ENCODE assay signal across 10 mouse cellular contexts in the genomic region with DNA sequence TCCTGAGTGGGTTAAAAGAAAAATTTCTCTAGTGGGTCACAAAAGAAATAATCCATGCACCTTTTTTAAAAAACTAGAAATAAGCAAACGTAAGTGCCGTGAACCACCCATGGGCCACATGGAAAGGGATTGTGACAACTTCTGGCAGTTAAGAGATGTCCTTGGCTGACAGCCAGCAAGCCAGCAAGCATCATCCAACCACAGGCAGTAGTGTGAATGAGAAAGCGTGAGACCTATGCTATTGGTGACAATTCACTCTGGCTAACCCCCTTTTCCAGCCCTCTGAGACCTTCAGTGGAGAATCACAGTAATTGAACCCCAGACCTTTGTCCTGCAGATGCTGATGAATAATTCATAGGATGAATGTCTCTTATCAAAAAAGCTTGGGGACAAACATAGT.
DNase-seq lines count a peak whose midpoint lies in the region; ATAC-seq lines count a peak whose summit lies in the region.
"Had no signal": no experiment of that assay in that cellular context is flagged by ENCODE, and none has a peak within 500 bp of the region (broad histone marks: within the 10 kb centered on the region; RNA-seq: fewer than 3 reads in every experiment).

No protein-coding gene starts in this region.

- H3K9me3 ChIP-seq in embryonic facial prominence, embryonic 14.5 days (ENCODE audit: control insufficient read depth, low read length) = no peaks in the 10 kb centered on the region
- no peaks in the 10 kb centered on the region for H3K9me3 ChIP-seq in embryonic facial prominence, embryonic 10.5 days
- H3K9me3 ChIP-seq: hindbrain, embryonic 15.5 days had no signal

- no peak for ATAC-seq in embryonic facial prominence, embryonic 14.5 days (ENCODE audit: low read depth)

- no peak overlapping the region for H3K27ac ChIP-seq in embryonic facial prominence, embryonic 14.5 days (replicated peaks; ENCODE audit: low read depth, low read length)
- H3K27ac ChIP-seq in embryonic facial prominence, embryonic 10.5 days (replicated peaks) = no peak overlapping the region
- H3K27ac ChIP-seq: hindbrain, embryonic 15.5 days; stomach, postnatal 0 days had no signal

- H3K27me3 ChIP-seq in embryonic facial prominence, embryonic 14.5 days (replicated peaks; ENCODE audit: control insufficient read depth, insufficient read depth, low read length) = no peaks in the 10 kb centered on the region
- H3K27me3 ChIP-seq in embryonic facial prominence, embryonic 10.5 days (replicated peaks; ENCODE audit: low read depth, poor library complexity, severe bottlenecking) = no peaks in the 10 kb centered on the region
- H3K27me3 ChIP-seq: hindbrain, embryonic 15.5 days had no signal

- H3K4me1 ChIP-seq in embryonic facial prominence, embryonic 14.5 days (ENCODE audit: control insufficient read depth, insufficient read depth, low read length) = no peaks in the 10 kb centered on the region
- H3K4me1 ChIP-seq in embryonic facial prominence, embryonic 10.5 days = no peaks in the 10 kb centered on the region

- DNase-seq in embryonic facial prominence, embryonic 14.5 days (ENCODE audit: low spot score) = peak; percentile 21
- no peak for DNase-seq in embryonic facial prominence, embryonic 10.5 days (ENCODE audit: low spot score)
- peak; percentile 37 to 44 for DNase-seq in kidney, postnatal 25 days
- no peak for DNase-seq in kidney, adult 9 months
- peak; percentile 9 for DNase-seq in right cerebral cortex, postnatal 14 days
- DNase-seq in right cerebral cortex, adult 2 months (ENCODE audit: low spot score in 2 of 2) = no peak
- peak; percentile 16 for DNase-seq in right cerebral cortex, postnatal 4 days
- DNase-seq in thymus, postnatal 4 days = no peak

- H3K4me2 ChIP-seq in embryonic facial prominence, embryonic 14.5 days (ENCODE audit: low read depth, low read length) = no peak overlapping the region
- H3K4me2 ChIP-seq: hindbrain, embryonic 15.5 days had no signal

- H3K36me3 ChIP-seq in embryonic facial prominence, embryonic 14.5 days (ENCODE audit: control insufficient read depth, insufficient read depth, low read length) = no peaks in the 10 kb centered on the region
- H3K36me3 ChIP-seq in embryonic facial prominence, embryonic 10.5 days (replicated peaks) = no peaks in the 10 kb centered on the region
- H3K36me3 ChIP-seq: hindbrain, embryonic 15.5 days had no signal

- no peak overlapping the region for H3K9ac ChIP-seq in embryonic facial prominence, embryonic 14.5 days (ENCODE audit: low read depth, low read length)
- H3K9ac ChIP-seq: hindbrain, embryonic 15.5 days had no signal

- 69% methylated on average over 3 of the region's 3 CpGs for WGBS in embryonic facial prominence, embryonic 14.5 days
- 86% methylated on average over 3 of the region's 3 CpGs for WGBS in embryonic facial prominence, embryonic 10.5 days

- no peak overlapping the region for H3K4me3 ChIP-seq in embryonic facial prominence, embryonic 14.5 days (ENCODE audit: low read depth, low read length)
- H3K4me3 ChIP-seq in embryonic facial prominence, embryonic 10.5 days = no peak overlapping the region
- H3K4me3 ChIP-seq: hindbrain, embryonic 15.5 days had no signal

Comparison
In these comparisons a context has a peak if more than half of its experiments do, and no peak if none do; other contexts are left out.
1. DNase-seq: peak in embryonic facial prominence, embryonic 14.5 days (single experiment), kidney, postnatal 25 days (2 of 2), right cerebral cortex, postnatal 14 days (single experiment) and right cerebral cortex, postnatal 4 days (single experiment); none in embryonic facial prominence, embryonic 10.5 days (single experiment), kidney, adult 9 months (single experiment), right cerebral cortex, adult 2 months (0 of 2) and thymus, postnatal 4 days (single experiment).